Mouse (Mus musculus): ENCODE measurements at regions not wholly inside any gene's neighbourhood (a gene's known extent, or its start where the extent isn't known, plus 50 kb on each side); places are given as distances from the start of the nearest gene placed in this dataset.

- TF ChIP-seq CTCF (IDR thresholded peaks at IDR 0.05) (peak; percentile 36), EP300 (IDR thresholded peaks at IDR 0.05; ENCODE audit: insufficient read depth, low read depth, low read length) (no peak)
- Histone ChIP-seq H3K9ac (ENCODE audit: low read depth, low read length) (no peak overlapping the region), H3K4me3 (no peak overlapping the region), H3K36me3 (ENCODE audit: control insufficient read depth, insufficient read depth, low read length) (no peaks in the 10 kb centered on the region), H3K4me1 (ENCODE audit: control insufficient read depth, insufficient read depth, low read length) (peaks cover 1% of the 10 kb centered on the region; the same call in 1 of the 2 replicates), H3K27ac (no peak overlapping the region), H3K79me2 (replicated peaks; ENCODE audit: control insufficient read depth, insufficient read depth, low read length) (no peaks in the 10 kb centered on the region), H3K27me3 (ENCODE audit: control insufficient read depth, insufficient read depth, low read length) (no peaks in the 10 kb centered on the region)
- intact Hi-C loops (cut with DNase I): no loop called here
- DNase-seq: no peak
Measured at GRCm38 (mm10) chr4:97417943-97418342, 235.0 kb upstream of the Gm10192 start.

GRCm38 (mm10) chr4:97408633-97409296 is 225.8 kb upstream of the Gm10192 start:
- Histone ChIP-seq H3K4me1 (ENCODE audit: control insufficient read depth, insufficient read depth, low read length) (no peaks in the 10 kb centered on the region), H3K36me3 (ENCODE audit: control insufficient read depth, insufficient read depth, low read length) (no peaks in the 10 kb centered on the region), H3K27me3 (ENCODE audit: control insufficient read depth, insufficient read depth, low read length) (no peaks in the 10 kb centered on the region), H3K4me3 (no peak overlapping the region), H3K79me2 (replicated peaks; ENCODE audit: control insufficient read depth, insufficient read depth, low read length) (no peaks in the 10 kb centered on the region), H3K9ac (ENCODE audit: low read depth, low read length) (no peak overlapping the region), H3K27ac (no peak overlapping the region)
- intact Hi-C loops (cut with DNase I): no loop called here
- TF ChIP-seq EP300 (IDR thresholded peaks at IDR 0.05; ENCODE audit: insufficient read depth, low read depth, low read length): no peak
- no peak for TF ChIP-seq POLR2A (IDR thresholded peaks at IDR 0.05; ENCODE audit: insufficient read depth, low read depth, low read length)
- no peak for TF ChIP-seq CTCF (IDR thresholded peaks at IDR 0.05)
- no peak for DNase-seq
- 91% methylated on average over 7 of the region's 7 CpGs for WGBS

- H3K79me2 ChIP-seq (replicated peaks; ENCODE audit: control insufficient read depth, insufficient read depth, low read length): no peaks in the 10 kb centered on the region
- H3K4me3 ChIP-seq: no peak overlapping the region
- no peaks in the 10 kb centered on the region for H3K36me3 ChIP-seq (ENCODE audit: control insufficient read depth, insufficient read depth, low read length)
- H3K9ac ChIP-seq (ENCODE audit: low read depth, low read length): no peak overlapping the region
- H3K4me1 ChIP-seq (ENCODE audit: control insufficient read depth, insufficient read depth, low read length): no peaks in the 10 kb centered on the region
- no peak for DNase-seq
- intact Hi-C loops (cut with DNase I): no loop called here
- H3K27me3 ChIP-seq (ENCODE audit: control insufficient read depth, insufficient read depth, low read length): no peaks in the 10 kb centered on the region
- TF ChIP-seq POLR2A (IDR thresholded peaks at IDR 0.05; ENCODE audit: insufficient read depth, low read depth, low read length) (no peak), EP300 (IDR thresholded peaks at IDR 0.05; ENCODE audit: insufficient read depth, low read depth, low read length) (no peak), CTCF (IDR thresholded peaks at IDR 0.05) (no peak)
- WGBS: 74% methylated on average over 3 of the region's 3 CpGs
- H3K27ac ChIP-seq: no peak overlapping the region
Measured at GRCm38 (mm10) chr4:97394697-97395280, 211.8 kb upstream of the Gm10192 start.

- WGBS: 50% methylated on average over 3 of the region's 3 CpGs
- H3K79me2 ChIP-seq (replicated peaks; ENCODE audit: control insufficient read depth, insufficient read depth, low read length): no peaks in the 10 kb centered on the region
- DNase-seq: no peak
- TF ChIP-seq POLR2A (IDR thresholded peaks at IDR 0.05; ENCODE audit: insufficient read depth, low read depth, low read length): no peak
- no peak for TF ChIP-seq EP300 (IDR thresholded peaks at IDR 0.05; ENCODE audit: insufficient read depth, low read depth, low read length)
- no peak for TF ChIP-seq CTCF (IDR thresholded peaks at IDR 0.05)
- no peak overlapping the region for H3K9ac ChIP-seq (ENCODE audit: low read depth, low read length)
- H3K4me1 ChIP-seq (ENCODE audit: control insufficient read depth, insufficient read depth, low read length): no peaks in the 10 kb centered on the region
- H3K4me3 ChIP-seq: no peak overlapping the region
- H3K27ac ChIP-seq: no peak overlapping the region
- intact Hi-C loops (cut with DNase I): no loop called here
- H3K27me3 ChIP-seq (ENCODE audit: control insufficient read depth, insufficient read depth, low read length): no peaks in the 10 kb centered on the region
- H3K36me3 ChIP-seq (ENCODE audit: control insufficient read depth, insufficient read depth, low read length): no peaks in the 10 kb centered on the region
Measured at GRCm38 (mm10) chr4:97381084-97381483, 198.1 kb upstream of the Gm10192 start.

GRCm38 (mm10) chr4:97377593-97378542 is 194.9 kb upstream of the Gm10192 start:
- no peak overlapping the region for H3K27ac ChIP-seq
- WGBS: 64% methylated on average over 8 of the region's 8 CpGs
- no peak for TF ChIP-seq CTCF (IDR thresholded peaks at IDR 0.05)
- no peak for TF ChIP-seq EP300 (IDR thresholded peaks at IDR 0.05; ENCODE audit: insufficient read depth, low read depth, low read length)
- no peak for TF ChIP-seq POLR2A (IDR thresholded peaks at IDR 0.05; ENCODE audit: insufficient read depth, low read depth, low read length)
- H3K9ac ChIP-seq (ENCODE audit: low read depth, low read length): no peak overlapping the region
- no peak overlapping the region for H3K4me3 ChIP-seq
- no peak for DNase-seq
- H3K79me2 ChIP-seq (replicated peaks; ENCODE audit: control insufficient read depth, insufficient read depth, low read length): no peaks in the 10 kb centered on the region
- H3K27me3 ChIP-seq (ENCODE audit: control insufficient read depth, insufficient read depth, low read length): no peaks in the 10 kb centered on the region
- intact Hi-C loops (cut with DNase I): no loop called here
- no peaks in the 10 kb centered on the region for H3K4me1 ChIP-seq (ENCODE audit: control insufficient read depth, insufficient read depth, low read length)
- no peaks in the 10 kb centered on the region for H3K36me3 ChIP-seq (ENCODE audit: control insufficient read depth, insufficient read depth, low read length)

All from heart, adult 2 months (tissue).